Mouse (Mus musculus) CH12.LX (cell line): ENCODE measurements at regions not wholly inside any gene's neighbourhood (a gene's known extent, or its start where the extent isn't known, plus 50 kb on each side); places are given as distances from the start of the nearest gene placed in this dataset.

Source experiments
- DNase-seq: peaks from one replicate; pipeline ENCODE4 v3.0.0-alpha.2; 2013; ENCODE audit errors: extremely low read depth
- H3K27ac ChIP-seq: 2 replicates; pipeline ENCODE4 v1.5.1; 2012; ENCODE audit warnings: low read depth, mild to moderate bottlenecking, control low read depth, moderate library complexity; ENCODE audit not compliant: insufficient read depth
- H3K27me3 ChIP-seq: replicated peaks from 2 replicates; pipeline ENCODE3; 2012; ENCODE audit warnings: inconsistent platforms
- H3K36me3 ChIP-seq, 2 experiments: replicated peaks in 1 of 2; 2 replicates each; pipeline versions ENCODE3 to v1.6.1; 2012; ENCODE audit warnings: inconsistent platforms in 1 of 2, low read length in 1 of 2, mild to moderate bottlenecking in 1 of 2, mixed read lengths in 1 of 2, moderate library complexity in 1 of 2; ENCODE audit not compliant: control insufficient read depth in 1 of 2, insufficient read depth in 1 of 2
- H3K4me1 ChIP-seq, 2 experiments: 2 replicates each; pipeline ENCODE4 v1.6.1; 2012; ENCODE audit warnings: inconsistent platforms in 1 of 2, moderate library complexity in 1 of 2; ENCODE audit not compliant: insufficient read depth in 2 of 2, control insufficient read depth in 1 of 2
- H3K4me2 ChIP-seq: 2 replicates; pipeline ENCODE4 v1.6.1; 2012; ENCODE audit warnings: low read depth, mild to moderate bottlenecking, control low read depth; ENCODE audit not compliant: poor library complexity, insufficient read depth, severe bottlenecking
- H3K4me3 ChIP-seq, 3 experiments: fragments of 150-350 bp in 1 of 3; sonication (generic) in 1 of 3; replicated peaks in 1 of 3; 2 replicates each; pipeline versions ENCODE3 to v1.5.1; 2011 to 2012; ENCODE audit warnings: low read depth in 2 of 3, low read length in 2 of 3, mild to moderate bottlenecking in 2 of 3, moderate library complexity in 2 of 3, control low read depth in 1 of 3, improper control_type of control experiment in 1 of 3, inconsistent platforms in 1 of 3, mixed read lengths in 1 of 3; ENCODE audit not compliant: poor library complexity in 1 of 3
- H3K79me2 ChIP-seq: replicated peaks from 2 replicates; pipeline ENCODE4 v1.6.1; 2012; ENCODE audit warnings: mild to moderate bottlenecking, moderate library complexity; ENCODE audit not compliant: control insufficient read depth, poor library complexity, insufficient read depth, severe bottlenecking; ENCODE audit errors: extremely low read depth
- H3K9ac ChIP-seq: 2 replicates; pipeline ENCODE4 v1.6.1; 2012; ENCODE audit warnings: low read depth, mild to moderate bottlenecking, control low read depth, moderate library complexity; ENCODE audit not compliant: insufficient read depth
- H3K9me3 ChIP-seq: replicated peaks from 2 replicates; pipeline ENCODE3; 2012; ENCODE audit warnings: low read length, inconsistent platforms, mixed read lengths
- CTCF ChIP-seq, 2 experiments: IDR thresholded peaks in 1 of 2; conservative IDR thresholded peaks in 1 of 2; 2 replicates each; pipeline ENCODE4 v1.5.1; 2011 to 2012; ENCODE audit warnings: low read depth in 2 of 2, low read length in 2 of 2, improper control_type of control experiment in 1 of 2, inconsistent platforms in 1 of 2, mild to moderate bottlenecking in 1 of 2, moderate library complexity in 1 of 2
- E2F4 ChIP-seq: IDR thresholded peaks from 2 replicates; pipeline ENCODE4 v1.6.1; 2011; ENCODE audit warnings: low read depth, low read length, improper control_type of control experiment; ENCODE audit not compliant: insufficient replicate concordance
- ELF1 ChIP-seq: IDR thresholded peaks from 2 replicates; pipeline ENCODE4 v1.6.1; 2014; ENCODE audit warnings: low read depth, mild to moderate bottlenecking, inconsistent platforms, low read length, improper control_type of control experiment
- JUN ChIP-seq: IDR thresholded peaks from 2 replicates; pipeline ENCODE4 v1.6.1; 2011; ENCODE audit warnings: low read depth, mild to moderate bottlenecking, low read length, improper control_type of control experiment, moderate library complexity; ENCODE audit not compliant: insufficient read depth
- KAT2A ChIP-seq: IDR thresholded peaks from 2 replicates; pipeline ENCODE4 v1.6.1; 2012; ENCODE audit warnings: low read length, improper control_type of control experiment, inconsistent platforms; ENCODE audit not compliant: insufficient replicate concordance
- MAFK ChIP-seq: IDR thresholded peaks from 2 replicates; pipeline ENCODE4 v1.6.1; 2011; ENCODE audit warnings: low read length, improper control_type of control experiment; ENCODE audit not compliant: insufficient replicate concordance
- MAX ChIP-seq: IDR thresholded peaks from 2 replicates; pipeline ENCODE4 v1.6.1; 2011; ENCODE audit warnings: low read length, improper control_type of control experiment
- MAZ ChIP-seq: IDR thresholded peaks from 2 replicates; pipeline ENCODE4 v1.6.1; 2012; ENCODE audit warnings: low read depth, mild to moderate bottlenecking, inconsistent platforms, low read length, improper control_type of control experiment, moderate library complexity
- MXI1 ChIP-seq: IDR thresholded peaks from 2 replicates; pipeline ENCODE4 v1.6.1; 2011; ENCODE audit warnings: mild to moderate bottlenecking, low read depth, low read length, improper control_type of control experiment
- MYC ChIP-seq: IDR thresholded peaks from 2 replicates; pipeline ENCODE4 v1.6.1; 2011; ENCODE audit warnings: low read depth, mild to moderate bottlenecking, improper control_type of control experiment, low read length
- NELFE ChIP-seq: IDR thresholded peaks from 2 replicates; pipeline ENCODE4 v1.6.1; 2011; ENCODE audit warnings: low read depth, low read length, improper control_type of control experiment
- NRF1 ChIP-seq: IDR thresholded peaks from 2 replicates; pipeline ENCODE4 v1.6.1; 2014; ENCODE audit warnings: low read depth, mild to moderate bottlenecking, inconsistent platforms, low read length, improper control_type of control experiment, moderate library complexity
- POLR2A ChIP-seq: IDR thresholded peaks from 2 replicates; pipeline ENCODE4 v1.6.1; 2011; ENCODE audit warnings: low read depth, mild to moderate bottlenecking, improper control_type of control experiment, low read length
- POLR2AphosphoS2 ChIP-seq: IDR thresholded peaks from 2 replicates; pipeline ENCODE4 v1.6.1; 2011; ENCODE audit warnings: low read depth, low read length, improper control_type of control experiment
- RCOR1 ChIP-seq: conservative IDR thresholded peaks from 2 replicates; pipeline ENCODE4 v1.6.1; 2012; ENCODE audit warnings: low read depth, mild to moderate bottlenecking, inconsistent platforms, low read length, improper control_type of control experiment
- SIN3A ChIP-seq: IDR thresholded peaks from 2 replicates; pipeline ENCODE4 v1.6.1; 2012; ENCODE audit warnings: low read length, improper control_type of control experiment, inconsistent platforms
- SMC3 ChIP-seq: IDR thresholded peaks from 2 replicates; pipeline ENCODE4 v1.6.1; 2011; ENCODE audit warnings: low read depth, low read length, improper control_type of control experiment
- TBP ChIP-seq: conservative IDR thresholded peaks from 2 replicates; pipeline ENCODE4 v1.6.1; 2011; ENCODE audit warnings: low read depth, low read length, improper control_type of control experiment
- UBTF ChIP-seq: IDR thresholded peaks from 2 replicates; pipeline ENCODE4 v1.6.1; 2012; ENCODE audit warnings: low read depth, mild to moderate bottlenecking, inconsistent platforms, low read length, improper control_type of control experiment, moderate library complexity
- ZKSCAN1 ChIP-seq: IDR thresholded peaks from 2 replicates; pipeline ENCODE4 v1.6.1; 2012; ENCODE audit warnings: low read depth, inconsistent platforms, low read length, improper control_type of control experiment, borderline replicate concordance
- ZMIZ1 ChIP-seq: IDR thresholded peaks from 2 replicates; pipeline ENCODE4 v1.6.1; 2012; ENCODE audit warnings: low read depth, mild to moderate bottlenecking, inconsistent platforms, low read length, improper control_type of control experiment
- dilution Hi-C: fragments of 300-500 bp; cut with MboI; formaldehyde crosslinking; loops from 2 replicates; pipeline ENCODE4 v1.14.3; 2020; ENCODE audit warnings: low sequenced_read_pairs; ENCODE audit not compliant: extremely low pct_unique_long_range_greater_than_20kb, extremely low pct_ligation_motif_present
- in situ Hi-C: fragments of 300-500 bp; cut with MboI; formaldehyde crosslinking; loops from 3 replicates; pipeline ENCODE4 v1.14.3; 2019; ENCODE audit warnings: low sequenced_read_pairs, low pct_ligation_motif_present, low pct_unique_long_range_greater_than_20kb, mixed read lengths

GRCm38 (mm10) chr2:173439031-173439430 lies 83.4 kb upstream of the 1700021F07Rik start:
- H3K27me3 ChIP-seq = no peaks in the 10 kb centered on the region
- TF ChIP-seq ZKSCAN1 = no peak
- no peak for TF ChIP-seq CTCF (conservative IDR thresholded peaks at IDR 0.05 in 1 of 2, IDR thresholded peaks at IDR 0.05 in 1 of 2; ENCODE audit: low read depth in 2 of 2, low read length in 2 of 2)
- no peak for TF ChIP-seq NELFE
- TF ChIP-seq KAT2A = no peak
- no peak for TF ChIP-seq MAZ
- no peak for TF ChIP-seq NRF1
- TF ChIP-seq SMC3 = no peak
- no peak for TF ChIP-seq MAFK
- TF ChIP-seq ZMIZ1 = no peak
- H3K79me2 ChIP-seq = no peaks in the 10 kb centered on the region
- no peak overlapping the region for H3K4me3 ChIP-seq
- peaks cover 0 to 19% of the 10 kb centered on the region in 2 experiments; a peak in 2 of 4 replicates for H3K4me1 ChIP-seq
- no peaks in the 10 kb centered on the region for H3K36me3 ChIP-seq
- in situ Hi-C loops = no loop called here
- dilution Hi-C loops = no loop called here
- no peak overlapping the region for H3K9ac ChIP-seq
- no peaks in the 10 kb centered on the region for H3K9me3 ChIP-seq
- no peak for DNase-seq
- H3K27ac ChIP-seq = no peak overlapping the region
- H3K4me2 ChIP-seq = no peak overlapping the region

GRCm38 (mm10) chr2:173442056-173442455 lies 80.3 kb upstream of the 1700021F07Rik start:
- no peak for DNase-seq
- Histone ChIP-seq H3K4me1 (peaks cover 8 to 13% of the 10 kb centered on the region in 2 experiments), H3K9me3 (peaks cover 4% of the 10 kb centered on the region), H3K27me3 (no peaks in the 10 kb centered on the region), H3K4me3 (no peak overlapping the region), H3K27ac (no peak overlapping the region), H3K79me2 (no peaks in the 10 kb centered on the region), H3K9ac (no peak overlapping the region), H3K36me3 (no peaks in the 10 kb centered on the region), H3K4me2 (no peak overlapping the region)
- no peak for TF ChIP-seq MAX
- no peak for TF ChIP-seq POLR2A
- TF ChIP-seq MYC = no peak
- TF ChIP-seq SMC3 = no peak
- no peak for TF ChIP-seq RCOR1
- dilution Hi-C loops = no loop called here
- in situ Hi-C loops = no loop called here

- H3K4me3 ChIP-seq = no peak overlapping the region
- no peaks in the 10 kb centered on the region for H3K36me3 ChIP-seq
- H3K4me1 ChIP-seq = peaks cover 8 to 14% of the 10 kb centered on the region in 2 experiments
- no peak overlapping the region for H3K27ac ChIP-seq
- TF ChIP-seq MXI1 = no peak
- TF ChIP-seq UBTF = no peak
- TF ChIP-seq MAZ = no peak
- TF ChIP-seq ELF1 = no peak
- TF ChIP-seq TBP = no peak
- no peak for TF ChIP-seq POLR2AphosphoS2
- TF ChIP-seq MAX = no peak
- TF ChIP-seq JUN = no peak
- no peak for TF ChIP-seq E2F4
- no peak for TF ChIP-seq KAT2A
- TF ChIP-seq SIN3A = no peak
- no peaks in the 10 kb centered on the region for H3K27me3 ChIP-seq
- in situ Hi-C loops (no loop called here), dilution Hi-C loops (no loop called here)
- no peak for DNase-seq
- no peaks in the 10 kb centered on the region for H3K79me2 ChIP-seq
- peaks cover 9% of the 10 kb centered on the region for H3K9me3 ChIP-seq
- no peak overlapping the region for H3K9ac ChIP-seq
- H3K4me2 ChIP-seq = no peak overlapping the region
Measured at GRCm38 (mm10) chr2:173443262-173443661, 79.1 kb upstream of the 1700021F07Rik start.
